Mouse (Mus musculus) olfactory bulb, adult 2 months (tissue): ENCODE results near the gene Tdgf1. TPM values are rescaled to one million over a fixed set of nuclear protein-coding genes. Genes with fewer than 3 reads are reported as not detected.

Experiments used
- H3K27ac ChIP-seq: fragments of 200-500 bp; 2 replicates; pipeline ENCODE4 v1.5.1; 2012; ENCODE audit warnings: low read depth, low read length; ENCODE audit not compliant: insufficient read depth
- H3K4me1 ChIP-seq: fragments of 200-500 bp; 2 replicates; pipeline ENCODE4 v1.6.1; 2012; ENCODE audit warnings: low read length; ENCODE audit not compliant: control insufficient read depth, insufficient read depth
- H3K4me3 ChIP-seq: fragments of 200-500 bp; 2 replicates; pipeline ENCODE4 v1.5.1; 2012; ENCODE audit warnings: mild to moderate bottlenecking, low read depth, low read length, moderate library complexity; ENCODE audit not compliant: insufficient read depth
- CTCF ChIP-seq: fragments of 200-500 bp; IDR thresholded peaks from 2 replicates; pipeline ENCODE4 v1.5.1; 2012; ENCODE audit warnings: low read depth, mild to moderate bottlenecking, low read length, moderate library complexity; ENCODE audit not compliant: insufficient read depth
- POLR2A ChIP-seq: fragments of 200-500 bp; IDR thresholded peaks from 2 replicates; pipeline ENCODE4 v1.6.1; 2012; ENCODE audit warnings: mild to moderate bottlenecking, low read depth, low read length, moderate library complexity; ENCODE audit not compliant: insufficient read depth
- WGBS: fragments of 180-500 bp; shearing (Covaris S2); methylation state at CpG from one replicate; pipeline ENCODE4 v1.1.7; 2018; 5-methylcytosine and 5-hydroxymethylcytosine counted together
- polyA plus RNA-seq: library from polyadenylated mRNA; stranded (reverse); fragments of >200 nt; gene quantifications from 2 replicates; pipeline ENCODE4 v1.2.4, GENCODE M21; 2012; ENCODE audit warnings: low replicate concordance; ENCODE audit not compliant: missing spikeins, insufficient read depth, insufficient read length

Gene Tdgf1
- polyA plus RNA-seq, 1 experiment: not detected

- Histone ChIP-seq H3K27ac (no peak overlapping the region), H3K4me1 (no peaks in the 10 kb centered on the region), H3K4me3 (no peak overlapping the region)
- TF ChIP-seq CTCF (no peak), POLR2A (no peak)
- 73% methylated on average over 12 of the region's 12 CpGs for WGBS
Measured at GRCm38 (mm10) chr9:110933850-110934437, 12.0 kb downstream of the Tdgf1 start.

GRCm38 (mm10) chr9:110931573-110931972 lies 14.4 kb downstream of the Tdgf1 start:
- 54% methylated on average over 6 of the region's 6 CpGs for WGBS
- H3K4me1 ChIP-seq: no peaks in the 10 kb centered on the region
- TF ChIP-seq POLR2A (no peak), CTCF (no peak)
- H3K27ac ChIP-seq: no peak overlapping the region
- no peak overlapping the region for H3K4me3 ChIP-seq

GRCm38 (mm10) chr9:110922759-110923158 lies 23.2 kb downstream of the Tdgf1 start:
- Histone ChIP-seq H3K4me3 (no peak overlapping the region), H3K27ac (no peak overlapping the region), H3K4me1 (no peaks in the 10 kb centered on the region)
- TF ChIP-seq CTCF (peak; percentile 64; the same call in 1 of the 2 replicates), POLR2A (no peak)
- WGBS: 19% methylated on average over 7 of the region's 7 CpGs

- TF ChIP-seq POLR2A (no peak), CTCF (no peak)
- 54% methylated on average over 15 of the region's 15 CpGs for WGBS
- no peaks in the 10 kb centered on the region for H3K4me1 ChIP-seq
- H3K27ac ChIP-seq: no peak overlapping the region
- H3K4me3 ChIP-seq: no peak overlapping the region
Measured at GRCm38 (mm10) chr9:110920665-110921419, 25.1 kb downstream of the Tdgf1 start.

- 95% methylated on average over 7 of the region's 7 CpGs for WGBS
- Histone ChIP-seq H3K4me1 (no peaks in the 10 kb centered on the region), H3K4me3 (no peak within 1 kb of the TSS), H3K27ac (no peak within 1 kb of the TSS)
- TF ChIP-seq CTCF: no peak
- no peak for TF ChIP-seq POLR2A
Measured at GRCm38 (mm10) chr9:110916786-110917185, 29.2 kb downstream of the Tdgf1 start, which contains the start of gene Fam240a. Fam240a (minus strand) TSS chr9:110916861.

- Histone ChIP-seq H3K4me1 (no peaks in the 10 kb centered on the region), H3K27ac (no peak overlapping the region), H3K4me3 (no peak overlapping the region)
- 71% methylated on average over 8 of the region's 8 CpGs for WGBS
- TF ChIP-seq POLR2A: no peak
- no peak for TF ChIP-seq CTCF
Measured at GRCm38 (mm10) chr9:110915466-110915865, 30.5 kb downstream of the Tdgf1 start.

- no peak for TF ChIP-seq POLR2A
- TF ChIP-seq CTCF: no peak
- Histone ChIP-seq H3K4me1 (no peaks in the 10 kb centered on the region), H3K4me3 (no peak overlapping the region), H3K27ac (no peak overlapping the region)
- 63% methylated on average over 21 of the region's 21 CpGs for WGBS
Measured at GRCm38 (mm10) chr9:110914631-110915236, 31.2 kb downstream of the Tdgf1 start.

- 64% methylated on average over 6 of the region's 6 CpGs for WGBS
- no peaks in the 10 kb centered on the region for H3K4me1 ChIP-seq
Measured at GRCm38 (mm10) chr9:110909371-110909967, 36.5 kb downstream of the Tdgf1 start.

GRCm38 (mm10) chr9:110908631-110909016 lies 37.3 kb downstream of the Tdgf1 start:
- no peak overlapping the region for H3K4me3 ChIP-seq
- H3K4me1 ChIP-seq: no peaks in the 10 kb centered on the region
- WGBS: 95% methylated on average over 3 of the region's 3 CpGs
- H3K27ac ChIP-seq: no peak overlapping the region
- TF ChIP-seq CTCF: no peak
- TF ChIP-seq POLR2A: no peak

More at GRCm38 (mm10) chr9:110909371-110909967, 36.5 kb downstream of the Tdgf1 start:
- no peak overlapping the region for H3K4me3 ChIP-seq
- H3K27ac ChIP-seq: no peak overlapping the region
- TF ChIP-seq POLR2A (no peak), CTCF (no peak)
